Mouse (Mus musculus) liver, postnatal 0 days (tissue): ENCODE data around the gene Csrnp1.
A peak's percentile ranks its signal among the peaks of the same experiment; 100 is the strongest.

ENCODE experiments used
- CTCF ChIP-seq: sonication (generic); IDR thresholded peaks from 2 replicates; pipeline ENCODE4 v1.5.1; 2016; ENCODE audit warnings: antibody characterized with exemption, low read depth
- EP300 ChIP-seq: IDR thresholded peaks from 2 replicates; pipeline ENCODE4 v1.6.1; 2016; ENCODE audit warnings: antibody characterized with exemption, low read depth, mild to moderate bottlenecking

GRCm38 (mm10) chr9:119982241-119982811 lies 2.1 kb downstream of the Csrnp1 start:
- peak; percentile 62 for TF ChIP-seq CTCF
- no peak for TF ChIP-seq EP300
